Mouse (Mus musculus) CH12.LX (cell line): Measurements from ENCODE around the gene Prdx1. TPM values are rescaled to one million over a fixed set of nuclear protein-coding genes. Genes with fewer than 3 reads are reported as not detected.
"Not testable (repeated sequence)": the region's sequence is repeated elsewhere in the genome, so short reads cannot be mapped to it uniquely, and the experiment has no call there.

Source experiments
- DNase-seq: peaks from one replicate; pipeline ENCODE4 v3.0.0-alpha.2; 2013; ENCODE audit errors: extremely low read depth
- H3K27ac ChIP-seq: 2 replicates; pipeline ENCODE4 v1.5.1; 2012; ENCODE audit warnings: low read depth, mild to moderate bottlenecking, control low read depth, moderate library complexity; ENCODE audit not compliant: insufficient read depth
- H3K27me3 ChIP-seq: replicated peaks from 2 replicates; pipeline ENCODE3; 2012; ENCODE audit warnings: inconsistent platforms
- H3K36me3 ChIP-seq, 2 experiments: replicated peaks in 1 of 2; 2 replicates each; pipeline versions ENCODE3 to v1.6.1; 2012; ENCODE audit warnings: inconsistent platforms in 1 of 2, low read length in 1 of 2, mild to moderate bottlenecking in 1 of 2, mixed read lengths in 1 of 2, moderate library complexity in 1 of 2; ENCODE audit not compliant: control insufficient read depth in 1 of 2, insufficient read depth in 1 of 2
- H3K4me1 ChIP-seq, 2 experiments: 2 replicates each; pipeline ENCODE4 v1.6.1; 2012; ENCODE audit warnings: inconsistent platforms in 1 of 2, moderate library complexity in 1 of 2; ENCODE audit not compliant: insufficient read depth in 2 of 2, control insufficient read depth in 1 of 2
- H3K4me2 ChIP-seq: 2 replicates; pipeline ENCODE4 v1.6.1; 2012; ENCODE audit warnings: low read depth, mild to moderate bottlenecking, control low read depth; ENCODE audit not compliant: poor library complexity, insufficient read depth, severe bottlenecking
- H3K4me3 ChIP-seq, 3 experiments: fragments of 150-350 bp in 1 of 3; sonication (generic) in 1 of 3; replicated peaks in 1 of 3; 2 replicates each; pipeline versions ENCODE3 to v1.5.1; 2011 to 2012; ENCODE audit warnings: low read depth in 2 of 3, low read length in 2 of 3, mild to moderate bottlenecking in 2 of 3, moderate library complexity in 2 of 3, control low read depth in 1 of 3, improper control_type of control experiment in 1 of 3, inconsistent platforms in 1 of 3, mixed read lengths in 1 of 3; ENCODE audit not compliant: poor library complexity in 1 of 3
- H3K79me2 ChIP-seq: replicated peaks from 2 replicates; pipeline ENCODE4 v1.6.1; 2012; ENCODE audit warnings: mild to moderate bottlenecking, moderate library complexity; ENCODE audit not compliant: control insufficient read depth, poor library complexity, insufficient read depth, severe bottlenecking; ENCODE audit errors: extremely low read depth
- H3K9ac ChIP-seq: 2 replicates; pipeline ENCODE4 v1.6.1; 2012; ENCODE audit warnings: low read depth, mild to moderate bottlenecking, control low read depth, moderate library complexity; ENCODE audit not compliant: insufficient read depth
- H3K9me3 ChIP-seq: replicated peaks from 2 replicates; pipeline ENCODE3; 2012; ENCODE audit warnings: low read length, inconsistent platforms, mixed read lengths
- BHLHE40 ChIP-seq: IDR thresholded peaks from 2 replicates; pipeline ENCODE4 v1.6.1; 2011; ENCODE audit warnings: mild to moderate bottlenecking, low read depth, low read length, improper control_type of control experiment
- CHD1 ChIP-seq: IDR thresholded peaks from 2 replicates; pipeline ENCODE4 v1.6.1; 2012; ENCODE audit warnings: low read depth, low read length, improper control_type of control experiment, inconsistent platforms
- CHD2 ChIP-seq: IDR thresholded peaks from 2 replicates; pipeline ENCODE4 v1.6.1; 2011; ENCODE audit warnings: low read length, improper control_type of control experiment
- E2F4 ChIP-seq: IDR thresholded peaks from 2 replicates; pipeline ENCODE4 v1.6.1; 2011; ENCODE audit warnings: low read depth, low read length, improper control_type of control experiment; ENCODE audit not compliant: insufficient replicate concordance
- ELF1 ChIP-seq: IDR thresholded peaks from 2 replicates; pipeline ENCODE4 v1.6.1; 2014; ENCODE audit warnings: low read depth, mild to moderate bottlenecking, inconsistent platforms, low read length, improper control_type of control experiment
- EP300 ChIP-seq: IDR thresholded peaks from 2 replicates; pipeline ENCODE4 v1.6.1; 2011; ENCODE audit warnings: low read length, improper control_type of control experiment
- GABPA ChIP-seq: IDR thresholded peaks from 2 replicates; pipeline ENCODE4 v1.6.1; 2012; ENCODE audit warnings: low read depth, low read length, improper control_type of control experiment, inconsistent platforms; ENCODE audit not compliant: insufficient replicate concordance
- HCFC1 ChIP-seq: IDR thresholded peaks from 2 replicates; pipeline ENCODE4 v1.6.1; 2012; ENCODE audit warnings: low read depth, mild to moderate bottlenecking, inconsistent platforms, low read length, improper control_type of control experiment
- IRF4 ChIP-seq: IDR thresholded peaks from 2 replicates; pipeline ENCODE4 v1.6.1; 2014; ENCODE audit warnings: low read depth, mild to moderate bottlenecking, inconsistent platforms, low read length, improper control_type of control experiment
- JUN ChIP-seq: IDR thresholded peaks from 2 replicates; pipeline ENCODE4 v1.6.1; 2011; ENCODE audit warnings: low read depth, mild to moderate bottlenecking, low read length, improper control_type of control experiment, moderate library complexity; ENCODE audit not compliant: insufficient read depth
- JUND ChIP-seq: conservative IDR thresholded peaks from 2 replicates; pipeline ENCODE4 v1.6.1; 2011; ENCODE audit warnings: low read depth, low read length, improper control_type of control experiment
- KAT2A ChIP-seq: IDR thresholded peaks from 2 replicates; pipeline ENCODE4 v1.6.1; 2012; ENCODE audit warnings: low read length, improper control_type of control experiment, inconsistent platforms; ENCODE audit not compliant: insufficient replicate concordance
- MAFK ChIP-seq: IDR thresholded peaks from 2 replicates; pipeline ENCODE4 v1.6.1; 2011; ENCODE audit warnings: low read length, improper control_type of control experiment; ENCODE audit not compliant: insufficient replicate concordance
- MAX ChIP-seq: IDR thresholded peaks from 2 replicates; pipeline ENCODE4 v1.6.1; 2011; ENCODE audit warnings: low read length, improper control_type of control experiment
- MAZ ChIP-seq: IDR thresholded peaks from 2 replicates; pipeline ENCODE4 v1.6.1; 2012; ENCODE audit warnings: low read depth, mild to moderate bottlenecking, inconsistent platforms, low read length, improper control_type of control experiment, moderate library complexity
- MEF2A ChIP-seq: IDR thresholded peaks from 2 replicates; pipeline ENCODE4 v1.6.1; 2014; ENCODE audit warnings: low read depth, mild to moderate bottlenecking, inconsistent platforms, low read length, improper control_type of control experiment, borderline replicate concordance
- MXI1 ChIP-seq: IDR thresholded peaks from 2 replicates; pipeline ENCODE4 v1.6.1; 2011; ENCODE audit warnings: mild to moderate bottlenecking, low read depth, low read length, improper control_type of control experiment
- MYC ChIP-seq: IDR thresholded peaks from 2 replicates; pipeline ENCODE4 v1.6.1; 2011; ENCODE audit warnings: low read depth, mild to moderate bottlenecking, improper control_type of control experiment, low read length
- NELFE ChIP-seq: IDR thresholded peaks from 2 replicates; pipeline ENCODE4 v1.6.1; 2011; ENCODE audit warnings: low read depth, low read length, improper control_type of control experiment
- POLR2A ChIP-seq: IDR thresholded peaks from 2 replicates; pipeline ENCODE4 v1.6.1; 2011; ENCODE audit warnings: low read depth, mild to moderate bottlenecking, improper control_type of control experiment, low read length
- POLR2AphosphoS2 ChIP-seq: IDR thresholded peaks from 2 replicates; pipeline ENCODE4 v1.6.1; 2011; ENCODE audit warnings: low read depth, low read length, improper control_type of control experiment
- RAD21 ChIP-seq: IDR thresholded peaks from 2 replicates; pipeline ENCODE4 v1.6.1; 2011; ENCODE audit warnings: low read depth, mild to moderate bottlenecking, low read length, improper control_type of control experiment, moderate library complexity
- RCOR1 ChIP-seq: conservative IDR thresholded peaks from 2 replicates; pipeline ENCODE4 v1.6.1; 2012; ENCODE audit warnings: low read depth, mild to moderate bottlenecking, inconsistent platforms, low read length, improper control_type of control experiment
- SIN3A ChIP-seq: IDR thresholded peaks from 2 replicates; pipeline ENCODE4 v1.6.1; 2012; ENCODE audit warnings: low read length, improper control_type of control experiment, inconsistent platforms
- SMC3 ChIP-seq: IDR thresholded peaks from 2 replicates; pipeline ENCODE4 v1.6.1; 2011; ENCODE audit warnings: low read depth, low read length, improper control_type of control experiment
- TBP ChIP-seq: conservative IDR thresholded peaks from 2 replicates; pipeline ENCODE4 v1.6.1; 2011; ENCODE audit warnings: low read depth, low read length, improper control_type of control experiment
- TCF12 ChIP-seq: IDR thresholded peaks from 2 replicates; pipeline ENCODE4 v1.6.1; 2014; ENCODE audit warnings: low read depth, mild to moderate bottlenecking, inconsistent platforms, low read length, improper control_type of control experiment
- UBTF ChIP-seq: IDR thresholded peaks from 2 replicates; pipeline ENCODE4 v1.6.1; 2012; ENCODE audit warnings: low read depth, mild to moderate bottlenecking, inconsistent platforms, low read length, improper control_type of control experiment, moderate library complexity
- USF1 ChIP-seq: IDR thresholded peaks from 2 replicates; pipeline ENCODE4 v1.6.1; 2014; ENCODE audit warnings: low read depth, mild to moderate bottlenecking, inconsistent platforms, low read length, improper control_type of control experiment
- USF2 ChIP-seq: conservative IDR thresholded peaks from 2 replicates; pipeline ENCODE4 v1.6.1; 2011; ENCODE audit warnings: low read depth, low read length, improper control_type of control experiment
- ZC3H11A ChIP-seq: IDR thresholded peaks from 2 replicates; pipeline ENCODE4 v1.6.1; 2012; ENCODE audit warnings: low read depth, mild to moderate bottlenecking, inconsistent platforms, low read length, improper control_type of control experiment
- ZKSCAN1 ChIP-seq: IDR thresholded peaks from 2 replicates; pipeline ENCODE4 v1.6.1; 2012; ENCODE audit warnings: low read depth, inconsistent platforms, low read length, improper control_type of control experiment, borderline replicate concordance
- ZMIZ1 ChIP-seq: IDR thresholded peaks from 2 replicates; pipeline ENCODE4 v1.6.1; 2012; ENCODE audit warnings: low read depth, mild to moderate bottlenecking, inconsistent platforms, low read length, improper control_type of control experiment
- ZNF384 ChIP-seq: IDR thresholded peaks from 2 replicates; pipeline ENCODE4 v1.6.1; 2012; ENCODE audit warnings: low read depth, low read length, improper control_type of control experiment, inconsistent platforms
- dilution Hi-C: fragments of 300-500 bp; cut with MboI; formaldehyde crosslinking; loops from 2 replicates; pipeline ENCODE4 v1.14.3; 2020; ENCODE audit warnings: low sequenced_read_pairs; ENCODE audit not compliant: extremely low pct_unique_long_range_greater_than_20kb, extremely low pct_ligation_motif_present
- in situ Hi-C: fragments of 300-500 bp; cut with MboI; formaldehyde crosslinking; loops from 3 replicates; pipeline ENCODE4 v1.14.3; 2019; ENCODE audit warnings: low sequenced_read_pairs, low pct_ligation_motif_present, low pct_unique_long_range_greater_than_20kb, mixed read lengths
- polyA plus RNA-seq: library from polyadenylated mRNA; unstranded; fragments of >175 nt; gene quantifications from 2 replicates; pipeline ENCODE4 v1.2.1, GENCODE M21; 2012; ENCODE audit warnings: low read depth; ENCODE audit not compliant: insufficient read length
- total RNA-seq, 2 experiments: library from RNA; depleted of rRNA; stranded (reverse); fragments of 300-350 nt in 1 of 2; fragments of >200 nt in 1 of 2; gene quantifications; 2 replicates each; pipeline ENCODE4 v1.2.3; 2012 to 2014

Gene Prdx1
- total and polyA plus RNA-seq, 3 experiments: 269 to 1,274 (median 934) TPM

- in situ Hi-C loops, H3K9ac ChIP-seq, H3K9me3 ChIP-seq, DNase-seq, H3K79me2 ChIP-seq, H3K27me3 ChIP-seq, H3K4me3 ChIP-seq, H3K27ac ChIP-seq, H3K36me3 ChIP-seq, H3K4me2 ChIP-seq, dilution Hi-C loops: not testable (repeated sequence)
- H3K4me1 ChIP-seq: peaks cover 7 to 29% of the 10 kb centered on the region in 2 experiments; a peak in 3 of 4 replicates
- 0 out of 2 replicates have a peak, but pooled peaks have one; percentile 31 for TF ChIP-seq IRF4
- peak; percentile 81 for TF ChIP-seq ZNF384
Observed at GRCm38 (mm10) chr4:116674761-116675160, 10.6 kb upstream of the Prdx1 start.

- Histone ChIP-seq H3K9me3 (no peaks in the 10 kb centered on the region), H3K9ac (no peak overlapping the region), H3K27ac (no peak overlapping the region), H3K27me3 (no peaks in the 10 kb centered on the region), H3K4me2 (peak overlapping the region; percentile 44; the same call in 1 of the 2 replicates), H3K4me1 (peaks cover 7 to 29% of the 10 kb centered on the region in 2 experiments; a peak in 3 of 4 replicates), H3K36me3 (no peaks in the 10 kb centered on the region), H3K79me2 (no peaks in the 10 kb centered on the region), H3K4me3 (no peak overlapping the region)
- dilution Hi-C loops: no loop called here
- DNase-seq: no peak
- in situ Hi-C loops: no loop called here
- TF ChIP-seq MAFK (0 out of 2 replicates have a peak, but pooled peaks have one; percentile 35), SMC3 (no peak), USF1 (no peak), TCF12 (no peak), RCOR1 (0 out of 2 replicates have a peak, but pooled peaks have one; percentile 20), MEF2A (no peak), MXI1 (no peak; the same call in 1 of the 2 replicates), ELF1 (no peak), NELFE (no peak), IRF4 (peak; percentile 93), BHLHE40 (no peak), RAD21 (no peak), SIN3A (no peak), KAT2A (no peak), ZNF384 (no peak), POLR2A (no peak), UBTF (no peak), CHD2 (no peak), JUND (peak; percentile 94), HCFC1 (no peak), ZC3H11A (no peak), ZMIZ1 (no peak), POLR2AphosphoS2 (no peak), USF2 (no peak), TBP (no peak), JUN (peak; percentile 85), MYC (no peak), MAX (no peak), ZKSCAN1 (no peak), MAZ (no peak), EP300 (peak; percentile 78), GABPA (no peak), E2F4 (no peak), CHD1 (no peak)
Observed at GRCm38 (mm10) chr4:116676027-116676426, 9.3 kb upstream of the Prdx1 start.
